Mouse (Mus musculus): ENCODE measurements around the gene Lgals7. TPM values are rescaled to one million over a fixed set of nuclear protein-coding genes. Genes with fewer than 3 reads are reported as not detected.
A peak's percentile ranks its signal among the peaks of the same experiment; 100 is the strongest.

The Lgals7 gene
- polyA plus RNA-seq (2015; fragmentation: Nextera tagmentation; extraction: Ambion mirVana), result 4.7 and 7.9 TPM in 2 replicates

GRCm38 (mm10) chr7:28863540-28863939 lies at the start of gene Lgals7:
Gene Lgals7 (plus strand): TSS chr7:28863853.
- no peaks in the 10 kb centered on the region for H3K27me3 ChIP-seq
- peak within 1 kb of the TSS; percentile 23; the same call in 1 of the 2 replicates for H3K4me2 ChIP-seq

GRCm38 (mm10) chr7:28814306-28815034 lies 49.2 kb upstream of the Lgals7 start:
- ATAC-seq (ENCODE audit: low FRiP score, low read depth), result no peak
- no peaks in the 10 kb centered on the region for H3K9me3 ChIP-seq
- no peak overlapping the region for H3K27ac ChIP-seq (replicated peaks)
- no peak overlapping the region for H3K4me3 ChIP-seq
- H3K36me3 ChIP-seq, result peaks cover 61% of the 10 kb centered on the region
- WGBS, result 89% methylated on average over 5 of the region's 5 CpGs
- H3K4me1 ChIP-seq (replicated peaks), result peaks cover 55% of the 10 kb centered on the region
- no peak overlapping the region for H3K9ac ChIP-seq
- H3K4me2 ChIP-seq, result no peak overlapping the region
- H3K27me3 ChIP-seq, result no peaks in the 10 kb centered on the region

More at GRCm38 (mm10) chr7:28863540-28863939, at the start of gene Lgals7:
- WGBS, result 85% methylated on average over 6 of the region's 6 CpGs
- no peak within 1 kb of the TSS for H3K27ac ChIP-seq (replicated peaks)
- no peak for ATAC-seq (ENCODE audit: low FRiP score, low read depth)
- no peak within 1 kb of the TSS for H3K4me3 ChIP-seq
- H3K36me3 ChIP-seq, result no peaks in the 10 kb centered on the region
- H3K9ac ChIP-seq, result no peak within 1 kb of the TSS
- H3K4me1 ChIP-seq (replicated peaks), result peaks cover 19% of the 10 kb centered on the region
- no peaks in the 10 kb centered on the region for H3K9me3 ChIP-seq

GRCm38 (mm10) chr7:28815230-28815629 lies 48.4 kb upstream of the Lgals7 start:
- Histone ChIP-seq H3K4me3 (no peak overlapping the region), H3K27me3 (no peaks in the 10 kb centered on the region), H3K9ac (no peak overlapping the region), H3K4me1 (replicated peaks) (peaks cover 63% of the 10 kb centered on the region), H3K27ac (replicated peaks) (no peak overlapping the region), H3K9me3 (no peaks in the 10 kb centered on the region), H3K36me3 (peaks cover 69% of the 10 kb centered on the region), H3K4me2 (no peak overlapping the region)
- 92% methylated on average over 9 of the region's 9 CpGs for WGBS
- ATAC-seq (ENCODE audit: low FRiP score, low read depth), result no peak

DNA sequence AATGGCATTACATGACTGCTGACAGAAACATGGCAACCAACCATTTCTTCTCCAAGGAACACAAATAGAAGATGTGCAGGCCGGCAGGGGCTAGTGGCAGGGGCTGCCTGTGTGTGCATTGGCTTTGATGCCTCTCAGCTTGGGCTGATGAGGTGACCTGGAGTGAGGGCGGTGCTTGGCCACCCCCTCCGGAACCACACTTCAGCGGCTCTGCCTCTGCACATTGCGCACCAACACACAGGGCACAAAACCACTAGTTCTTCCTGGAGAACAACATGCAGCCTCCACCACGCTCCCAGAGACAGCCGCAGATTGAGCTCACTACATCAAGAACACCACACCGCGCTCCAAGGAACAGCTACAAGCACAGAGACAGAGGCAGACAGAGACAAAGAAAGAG lies 47.5 kb upstream of the Lgals7 start:
- peaks cover 72% of the 10 kb centered on the region for H3K4me1 ChIP-seq (replicated peaks)
- WGBS, result 82% methylated on average over 9 of the region's 9 CpGs

DNA sequence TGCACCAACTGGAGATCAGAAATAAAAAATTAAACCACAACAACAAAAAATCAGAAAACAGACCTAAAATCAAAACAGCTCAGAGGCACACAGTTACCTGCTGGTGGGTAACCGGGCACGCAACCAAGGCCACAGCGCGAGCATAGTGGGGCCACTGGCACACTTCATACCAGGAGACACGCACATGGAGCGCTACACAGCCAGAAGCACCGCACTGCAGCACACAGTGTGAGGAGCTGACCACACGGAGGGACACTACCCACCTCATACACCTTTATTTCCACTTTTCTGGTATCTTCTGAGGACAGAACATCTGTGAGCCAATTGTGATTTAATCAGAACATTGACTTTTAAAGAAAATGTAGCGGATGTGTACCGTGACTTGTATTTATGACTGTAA lies 46.7 kb upstream of the Lgals7 start:
- no peak overlapping the region for H3K4me3 ChIP-seq
- 89% methylated on average over 10 of the region's 10 CpGs for WGBS
- H3K36me3 ChIP-seq, result peaks cover 85% of the 10 kb centered on the region
- no peaks in the 10 kb centered on the region for H3K9me3 ChIP-seq
- no peak overlapping the region for H3K4me2 ChIP-seq
- ATAC-seq (ENCODE audit: low FRiP score, low read depth), result no peak
- no peak overlapping the region for H3K27ac ChIP-seq (replicated peaks)
- no peak overlapping the region for H3K9ac ChIP-seq
- H3K27me3 ChIP-seq, result no peaks in the 10 kb centered on the region
- peaks cover 73% of the 10 kb centered on the region for H3K4me1 ChIP-seq (replicated peaks)

More for the DNA sequence above, 47.5 kb upstream of the Lgals7 start:
- Histone ChIP-seq H3K27ac (replicated peaks) (no peak overlapping the region), H3K9ac (no peak overlapping the region), H3K36me3 (peaks cover 79% of the 10 kb centered on the region), H3K4me2 (no peak overlapping the region), H3K4me3 (no peak overlapping the region), H3K9me3 (no peaks in the 10 kb centered on the region), H3K27me3 (no peaks in the 10 kb centered on the region)
- no peak for ATAC-seq (ENCODE audit: low FRiP score, low read depth)

GRCm38 (mm10) chr7:28817524-28817923 lies 46.1 kb upstream of the Lgals7 start:
- ATAC-seq (ENCODE audit: low FRiP score, low read depth), result no peak
- no peak overlapping the region for H3K27ac ChIP-seq (replicated peaks)
- no peak overlapping the region for H3K4me3 ChIP-seq
- peaks cover 91% of the 10 kb centered on the region for H3K36me3 ChIP-seq
- H3K4me2 ChIP-seq, result no peak overlapping the region
- 62% methylated on average over 6 of the region's 6 CpGs for WGBS
- peaks cover 71% of the 10 kb centered on the region for H3K4me1 ChIP-seq (replicated peaks)
- H3K9me3 ChIP-seq, result no peaks in the 10 kb centered on the region
- H3K27me3 ChIP-seq, result no peaks in the 10 kb centered on the region
- H3K9ac ChIP-seq, result no peak overlapping the region

DNA sequence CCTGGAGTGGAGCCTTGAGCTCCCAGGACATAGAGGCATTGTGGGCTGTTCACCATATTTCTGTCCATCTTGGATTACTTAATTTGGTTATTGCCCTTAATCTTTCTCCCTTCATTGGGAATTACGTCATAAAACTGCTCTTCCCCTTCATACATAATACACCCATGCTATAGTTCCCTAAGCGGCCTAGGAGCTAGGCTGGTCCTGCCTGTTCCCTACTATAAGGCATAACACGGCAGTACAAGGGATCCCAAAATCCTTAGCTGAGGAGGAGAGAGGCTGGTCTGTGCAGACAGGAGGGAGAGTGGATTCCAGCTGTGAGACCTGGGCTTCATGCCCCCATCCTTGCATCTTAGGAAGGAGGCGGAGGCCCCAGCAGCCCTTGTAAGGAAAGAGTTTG lies 45.7 kb upstream of the Lgals7 start:
- H3K4me3 ChIP-seq, result no peak overlapping the region
- peaks cover 92% of the 10 kb centered on the region for H3K36me3 ChIP-seq
- H3K9ac ChIP-seq, result no peak overlapping the region
- peaks cover 67% of the 10 kb centered on the region for H3K4me1 ChIP-seq (replicated peaks)
- no peak overlapping the region for H3K4me2 ChIP-seq
- WGBS, result 79% methylated on average over 4 of the region's 4 CpGs
- no peaks in the 10 kb centered on the region for H3K9me3 ChIP-seq
- no peak for ATAC-seq (ENCODE audit: low FRiP score, low read depth)
- H3K27ac ChIP-seq (replicated peaks), result no peak overlapping the region
- H3K27me3 ChIP-seq, result no peaks in the 10 kb centered on the region

DNA sequence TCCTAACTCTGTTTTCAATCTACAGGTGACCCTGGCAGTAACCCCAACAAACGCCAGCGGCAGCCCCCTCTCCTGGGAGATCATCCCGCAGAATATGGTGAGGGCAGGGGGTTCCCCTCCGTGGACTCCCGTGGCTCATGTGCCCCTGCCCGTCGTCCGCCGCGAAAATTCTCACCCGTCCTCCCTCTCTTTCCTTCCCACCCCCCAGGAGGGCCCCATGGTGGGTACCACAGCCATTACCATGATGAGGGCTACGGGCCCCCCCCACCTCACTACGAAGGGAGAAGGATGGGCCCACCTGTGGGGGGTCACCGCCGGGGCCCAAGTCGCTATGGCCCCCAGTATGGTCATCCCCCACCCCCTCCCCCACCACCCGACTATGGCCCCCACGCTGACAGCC lies 45.2 kb upstream of the Lgals7 start:
- H3K4me3 ChIP-seq, result no peak overlapping the region
- no peak overlapping the region for H3K27ac ChIP-seq (replicated peaks)
- no peaks in the 10 kb centered on the region for H3K27me3 ChIP-seq
- WGBS, result 81% methylated on average over 18 of the region's 18 CpGs
- no peak overlapping the region for H3K4me2 ChIP-seq
- no peak overlapping the region for H3K9ac ChIP-seq
- peaks cover 88% of the 10 kb centered on the region for H3K36me3 ChIP-seq
- H3K9me3 ChIP-seq, result no peaks in the 10 kb centered on the region
- no peak for ATAC-seq (ENCODE audit: low FRiP score, low read depth)
- H3K4me1 ChIP-seq (replicated peaks), result peaks cover 62% of the 10 kb centered on the region

GRCm38 (mm10) chr7:28818861-28819452 lies 44.7 kb upstream of the Lgals7 start:
- Histone ChIP-seq H3K27ac (replicated peaks) (no peak overlapping the region), H3K4me3 (no peak overlapping the region), H3K9me3 (no peaks in the 10 kb centered on the region), H3K4me2 (no peak overlapping the region), H3K4me1 (replicated peaks) (peaks cover 58% of the 10 kb centered on the region), H3K27me3 (no peaks in the 10 kb centered on the region), H3K36me3 (peaks cover 82% of the 10 kb centered on the region), H3K9ac (no peak overlapping the region)
- no peak for ATAC-seq (ENCODE audit: low FRiP score, low read depth)
- 80% methylated on average over 4 of the region's 4 CpGs for WGBS

GRCm38 (mm10) chr7:28819571-28819970 lies 44.1 kb upstream of the Lgals7 start:
- Histone ChIP-seq H3K27me3 (no peaks in the 10 kb centered on the region), H3K4me2 (no peak overlapping the region), H3K9me3 (no peaks in the 10 kb centered on the region), H3K27ac (replicated peaks) (0 out of 2 replicates have a peak overlapping the region, but pooled peaks have one; percentile 33), H3K4me3 (no peak overlapping the region), H3K36me3 (peaks cover 76% of the 10 kb centered on the region), H3K4me1 (replicated peaks) (peaks cover 56% of the 10 kb centered on the region), H3K9ac (no peak overlapping the region)
- ATAC-seq (ENCODE audit: low FRiP score, low read depth), result no peak
- WGBS, result 74% methylated on average over 4 of the region's 4 CpGs

GRCm38 (mm10) chr7:28820358-28821260 lies 43.0 kb upstream of the Lgals7 start:
- ATAC-seq (ENCODE audit: low FRiP score, low read depth), result no peak
- Histone ChIP-seq H3K27ac (replicated peaks) (peak overlapping the region; percentile 57; the same call in 1 of the 2 replicates), H3K4me1 (replicated peaks) (peaks cover 54% of the 10 kb centered on the region), H3K9ac (peak overlapping the region; percentile 12; the same call in 1 of the 2 replicates), H3K9me3 (no peaks in the 10 kb centered on the region), H3K4me2 (no peak overlapping the region), H3K27me3 (no peaks in the 10 kb centered on the region), H3K4me3 (no peak overlapping the region), H3K36me3 (peaks cover 66% of the 10 kb centered on the region)
- WGBS, result 25% methylated on average over 12 of the region's 12 CpGs
